Mouse (Mus musculus): Measurements from ENCODE around the gene Slc25a11. TPM values are rescaled to one million over a fixed set of nuclear protein-coding genes. Genes with fewer than 3 reads are reported as not detected.
A peak's percentile ranks its signal among the peaks of the same experiment; 100 is the strongest.

Gene Slc25a11
- polyA plus RNA-seq, 1 experiment from 2014 or later = 174 TPM

- Histone ChIP-seq H3K9me3 (ENCODE audit: control insufficient read depth, low read length) (no peaks in the 10 kb centered on the region), H3K4me2 (ENCODE audit: low read length) (no peak within 1 kb of the TSS), H3K9ac (replicated peaks; ENCODE audit: low read depth, low read length) (no peak within 1 kb of the TSS), H3K36me3 (ENCODE audit: control insufficient read depth, insufficient read depth) (no peaks in the 10 kb centered on the region), H3K27me3 (replicated peaks; ENCODE audit: control insufficient read depth, insufficient read depth, low read length) (no peaks in the 10 kb centered on the region), H3K4me1 (replicated peaks; ENCODE audit: control insufficient read depth, insufficient read depth, low read length) (peaks cover 6% of the 10 kb centered on the region), H3K27ac (ENCODE audit: low read length) (no peak within 1 kb of the TSS), H3K4me3 (replicated peaks; ENCODE audit: low read length) (no peak within 1 kb of the TSS)
- 36% methylated on average over 1 of the region's 1 CpGs for WGBS
- ATAC-seq = no peak
Measured at GRCm38 (mm10) chr11:70619101-70619500, 28.2 kb downstream of the Slc25a11 start, which contains the start of gene Chrne. Chrne (minus strand) TSS chr11:70619216.

GRCm38 (mm10) chr11:70615516-70616093 lies 31.7 kb downstream of the Slc25a11 start, which contains the start of gene 4930544D05Rik:
4930544D05Rik (plus strand) TSS chr11:70615848.
- no peak for ATAC-seq
- peak within 1 kb of the TSS; percentile 22 for H3K4me3 ChIP-seq (replicated peaks; ENCODE audit: low read length)
- H3K9ac ChIP-seq (replicated peaks; ENCODE audit: low read depth, low read length) = peak within 1 kb of the TSS; percentile 41; the same call in 1 of the 2 replicates
- 14% methylated on average over 21 of the region's 21 CpGs for WGBS
- H3K27ac ChIP-seq (ENCODE audit: low read length) = no peak within 1 kb of the TSS
- no peaks in the 10 kb centered on the region for H3K9me3 ChIP-seq (ENCODE audit: control insufficient read depth, low read length)
- H3K4me2 ChIP-seq (ENCODE audit: low read length) = peak within 1 kb of the TSS; percentile 50
- peaks cover 12% of the 10 kb centered on the region for H3K36me3 ChIP-seq (ENCODE audit: control insufficient read depth, insufficient read depth)
- H3K4me1 ChIP-seq (replicated peaks; ENCODE audit: control insufficient read depth, insufficient read depth, low read length) = peaks cover 6% of the 10 kb centered on the region
- no peaks in the 10 kb centered on the region for H3K27me3 ChIP-seq (replicated peaks; ENCODE audit: control insufficient read depth, insufficient read depth, low read length)

- ATAC-seq = peak; percentile 50; the same call in 1 of the 2 replicates
- Histone ChIP-seq H3K27me3 (replicated peaks; ENCODE audit: control insufficient read depth, insufficient read depth, low read length) (no peaks in the 10 kb centered on the region), H3K4me2 (ENCODE audit: low read length) (peak overlapping the region; percentile 50), H3K27ac (ENCODE audit: low read length) (no peak overlapping the region), H3K36me3 (ENCODE audit: control insufficient read depth, insufficient read depth) (peaks cover 15% of the 10 kb centered on the region), H3K9ac (replicated peaks; ENCODE audit: low read depth, low read length) (peak overlapping the region; percentile 41; the same call in 1 of the 2 replicates), H3K4me1 (replicated peaks; ENCODE audit: control insufficient read depth, insufficient read depth, low read length) (peaks cover 6% of the 10 kb centered on the region), H3K9me3 (ENCODE audit: control insufficient read depth, low read length) (no peaks in the 10 kb centered on the region), H3K4me3 (replicated peaks; ENCODE audit: low read length) (peak overlapping the region; percentile 22)
- WGBS = 2% methylated on average over 17 of the region's 17 CpGs
Measured at GRCm38 (mm10) chr11:70615074-70615473, 32.2 kb downstream of the Slc25a11 start.

- Histone ChIP-seq H3K4me2 (ENCODE audit: low read length) (no peak overlapping the region), H3K9ac (replicated peaks; ENCODE audit: low read depth, low read length) (no peak overlapping the region), H3K27ac (ENCODE audit: low read length) (no peak overlapping the region), H3K27me3 (replicated peaks; ENCODE audit: control insufficient read depth, insufficient read depth, low read length) (no peaks in the 10 kb centered on the region), H3K4me3 (replicated peaks; ENCODE audit: low read length) (no peak overlapping the region), H3K9me3 (ENCODE audit: control insufficient read depth, low read length) (no peaks in the 10 kb centered on the region), H3K36me3 (ENCODE audit: control insufficient read depth, insufficient read depth) (peaks cover 31% of the 10 kb centered on the region), H3K4me1 (replicated peaks; ENCODE audit: control insufficient read depth, insufficient read depth, low read length) (peaks cover 6% of the 10 kb centered on the region)
- no peak for ATAC-seq
- WGBS = 86% methylated on average over 7 of the region's 7 CpGs
Measured at GRCm38 (mm10) chr11:70612505-70612904, 34.8 kb downstream of the Slc25a11 start.

- no peak overlapping the region for H3K4me3 ChIP-seq (replicated peaks; ENCODE audit: low read length)
- H3K27me3 ChIP-seq (replicated peaks; ENCODE audit: control insufficient read depth, insufficient read depth, low read length) = no peaks in the 10 kb centered on the region
- peaks cover 39% of the 10 kb centered on the region for H3K36me3 ChIP-seq (ENCODE audit: control insufficient read depth, insufficient read depth)
- 91% methylated on average over 4 of the region's 4 CpGs for WGBS
- no peak for ATAC-seq
- no peak overlapping the region for H3K9ac ChIP-seq (replicated peaks; ENCODE audit: low read depth, low read length)
- H3K27ac ChIP-seq (ENCODE audit: low read length) = no peak overlapping the region
- H3K9me3 ChIP-seq (ENCODE audit: control insufficient read depth, low read length) = no peaks in the 10 kb centered on the region
- no peak overlapping the region for H3K4me2 ChIP-seq (ENCODE audit: low read length)
- H3K4me1 ChIP-seq (replicated peaks; ENCODE audit: control insufficient read depth, insufficient read depth, low read length) = peaks cover 6% of the 10 kb centered on the region
Measured at GRCm38 (mm10) chr11:70610752-70611151, 36.5 kb downstream of the Slc25a11 start.

- no peaks in the 10 kb centered on the region for H3K27me3 ChIP-seq (replicated peaks; ENCODE audit: control insufficient read depth, insufficient read depth, low read length)
- H3K36me3 ChIP-seq (ENCODE audit: control insufficient read depth, insufficient read depth) = peaks cover 44% of the 10 kb centered on the region
- H3K9ac ChIP-seq (replicated peaks; ENCODE audit: low read depth, low read length) = no peak overlapping the region
- 91% methylated on average over 26 of the region's 26 CpGs for WGBS
- no peak overlapping the region for H3K4me3 ChIP-seq (replicated peaks; ENCODE audit: low read length)
- H3K4me1 ChIP-seq (replicated peaks; ENCODE audit: control insufficient read depth, insufficient read depth, low read length) = no peaks in the 10 kb centered on the region
- ATAC-seq = no peak
- H3K27ac ChIP-seq (ENCODE audit: low read length) = no peak overlapping the region
- H3K9me3 ChIP-seq (ENCODE audit: control insufficient read depth, low read length) = no peaks in the 10 kb centered on the region
- H3K4me2 ChIP-seq (ENCODE audit: low read length) = no peak overlapping the region
Measured at GRCm38 (mm10) chr11:70608381-70609066, 38.8 kb downstream of the Slc25a11 start.

- H3K36me3 ChIP-seq (ENCODE audit: control insufficient read depth, insufficient read depth) = peaks cover 39% of the 10 kb centered on the region
- no peak for ATAC-seq
- no peaks in the 10 kb centered on the region for H3K4me1 ChIP-seq (replicated peaks; ENCODE audit: control insufficient read depth, insufficient read depth, low read length)
- H3K4me3 ChIP-seq (replicated peaks; ENCODE audit: low read length) = no peak overlapping the region
- no peak overlapping the region for H3K27ac ChIP-seq (ENCODE audit: low read length)
- H3K4me2 ChIP-seq (ENCODE audit: low read length) = no peak overlapping the region
- H3K27me3 ChIP-seq (replicated peaks; ENCODE audit: control insufficient read depth, insufficient read depth, low read length) = no peaks in the 10 kb centered on the region
- H3K9ac ChIP-seq (replicated peaks; ENCODE audit: low read depth, low read length) = no peak overlapping the region
- no peaks in the 10 kb centered on the region for H3K9me3 ChIP-seq (ENCODE audit: control insufficient read depth, low read length)
- 92% methylated on average over 9 of the region's 9 CpGs for WGBS
Measured at GRCm38 (mm10) chr11:70607611-70608010, 39.7 kb downstream of the Slc25a11 start.

- no peak overlapping the region for H3K4me2 ChIP-seq (ENCODE audit: low read length)
- H3K27me3 ChIP-seq (replicated peaks; ENCODE audit: control insufficient read depth, insufficient read depth, low read length) = no peaks in the 10 kb centered on the region
- ATAC-seq = no peak
- no peaks in the 10 kb centered on the region for H3K9me3 ChIP-seq (ENCODE audit: control insufficient read depth, low read length)
- H3K4me3 ChIP-seq (replicated peaks; ENCODE audit: low read length) = no peak overlapping the region
- peaks cover 33% of the 10 kb centered on the region for H3K36me3 ChIP-seq (ENCODE audit: control insufficient read depth, insufficient read depth)
- no peak overlapping the region for H3K27ac ChIP-seq (ENCODE audit: low read length)
- H3K4me1 ChIP-seq (replicated peaks; ENCODE audit: control insufficient read depth, insufficient read depth, low read length) = no peaks in the 10 kb centered on the region
- no peak overlapping the region for H3K9ac ChIP-seq (replicated peaks; ENCODE audit: low read depth, low read length)
- WGBS = 81% methylated on average over 12 of the region's 12 CpGs
Measured at GRCm38 (mm10) chr11:70606717-70607116, 40.6 kb downstream of the Slc25a11 start.

- no peak overlapping the region for H3K4me2 ChIP-seq (ENCODE audit: low read length)
- no peaks in the 10 kb centered on the region for H3K27me3 ChIP-seq (replicated peaks; ENCODE audit: control insufficient read depth, insufficient read depth, low read length)
- H3K9ac ChIP-seq (replicated peaks; ENCODE audit: low read depth, low read length) = no peak overlapping the region
- ATAC-seq = no peak
- peaks cover 33% of the 10 kb centered on the region for H3K36me3 ChIP-seq (ENCODE audit: control insufficient read depth, insufficient read depth)
- H3K27ac ChIP-seq (ENCODE audit: low read length) = no peak overlapping the region
- no peaks in the 10 kb centered on the region for H3K4me1 ChIP-seq (replicated peaks; ENCODE audit: control insufficient read depth, insufficient read depth, low read length)
- H3K4me3 ChIP-seq (replicated peaks; ENCODE audit: low read length) = no peak overlapping the region
- 58% methylated on average over 14 of the region's 14 CpGs for WGBS
- H3K9me3 ChIP-seq (ENCODE audit: control insufficient read depth, low read length) = no peaks in the 10 kb centered on the region
Measured at GRCm38 (mm10) chr11:70605024-70605566, 42.2 kb downstream of the Slc25a11 start.

All from forebrain, embryonic 16.5 days (tissue).